Mouse (Mus musculus): ENCODE results near the gene Epb41l4b. TPM values are rescaled to one million over a fixed set of nuclear protein-coding genes. Genes with fewer than 3 reads are reported as not detected.

Gene Epb41l4b
- polyA plus RNA-seq, 1 experiment from 2014 or later: 47.7 TPM

DNA sequence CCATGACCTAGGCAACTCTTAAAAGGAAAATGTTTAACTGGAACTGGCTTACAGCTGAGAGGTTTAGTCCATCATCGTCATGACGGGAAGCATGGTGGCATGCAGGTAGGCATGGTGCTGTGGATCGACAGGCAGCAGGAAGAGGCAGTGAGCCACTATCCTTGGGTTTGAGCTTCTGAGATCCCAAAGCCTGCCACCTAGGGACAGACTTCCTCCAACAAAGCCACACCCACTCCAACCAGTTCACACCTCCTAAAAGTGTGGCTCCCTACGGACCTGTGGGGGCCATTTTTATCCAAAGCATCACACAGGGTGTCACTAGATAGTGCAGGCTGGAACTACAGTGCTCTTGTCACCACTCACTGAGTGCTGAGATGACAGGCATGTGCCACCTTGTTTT is 31.8 kb downstream of the Epb41l4b start:
- Histone ChIP-seq H3K9me3 (ENCODE audit: control insufficient read depth) (no peaks in the 10 kb centered on the region), H3K27me3 (replicated peaks; ENCODE audit: control insufficient read depth, insufficient read depth, low read length) (no peaks in the 10 kb centered on the region), H3K27ac (ENCODE audit: low read depth, low read length) (no peak overlapping the region), H3K36me3 (ENCODE audit: control insufficient read depth, insufficient read depth) (no peaks in the 10 kb centered on the region), H3K9ac (ENCODE audit: low read depth, low read length) (no peak overlapping the region), H3K4me1 (replicated peaks; ENCODE audit: control insufficient read depth, insufficient read depth, low read length) (peaks cover 2% of the 10 kb centered on the region; the same call in 1 of the 2 replicates), H3K4me3 (ENCODE audit: low read depth, low read length) (no peak overlapping the region), H3K4me2 (replicated peaks; ENCODE audit: low read depth) (no peak overlapping the region)
- whole genome bisulfite sequencing: 70% methylated on average over 4 of the region's 4 CpGs
- no peak; the same call in 1 of the 2 replicates for TF ChIP-seq CTCF (IDR thresholded peaks at IDR 0.05; ENCODE audit: low read depth)
- no peak for ATAC-seq

DNA sequence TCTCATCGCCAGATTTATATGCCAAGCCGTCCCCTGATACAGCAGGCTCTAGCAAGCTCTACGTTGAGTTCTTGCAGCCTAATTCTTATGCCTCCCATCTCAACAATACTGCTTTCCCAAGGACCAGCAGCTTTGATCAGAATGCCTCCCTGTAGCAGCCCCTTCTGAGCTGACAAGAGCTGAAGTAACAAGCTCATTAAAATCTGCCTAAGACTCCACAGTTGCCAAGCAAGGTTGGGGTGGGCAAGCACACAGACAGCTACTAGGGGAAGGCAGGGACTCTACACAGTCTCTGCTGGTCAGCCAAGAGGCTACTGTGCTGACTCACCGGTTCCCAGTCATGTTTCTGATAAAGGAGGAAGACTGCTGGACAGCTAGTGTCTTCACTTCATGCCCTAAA is 33.7 kb downstream of the Epb41l4b start:
- Histone ChIP-seq H3K4me3 (ENCODE audit: low read depth, low read length) (no peak overlapping the region), H3K9me3 (ENCODE audit: control insufficient read depth) (no peaks in the 10 kb centered on the region), H3K4me2 (replicated peaks; ENCODE audit: low read depth) (no peak overlapping the region), H3K27me3 (replicated peaks; ENCODE audit: control insufficient read depth, insufficient read depth, low read length) (no peaks in the 10 kb centered on the region), H3K27ac (ENCODE audit: low read depth, low read length) (no peak overlapping the region), H3K9ac (ENCODE audit: low read depth, low read length) (no peak overlapping the region), H3K4me1 (replicated peaks; ENCODE audit: control insufficient read depth, insufficient read depth, low read length) (no peaks in the 10 kb centered on the region), H3K36me3 (ENCODE audit: control insufficient read depth, insufficient read depth) (no peaks in the 10 kb centered on the region)
- WGBS: 81% methylated on average over 4 of the region's 4 CpGs
- no peak for TF ChIP-seq CTCF (IDR thresholded peaks at IDR 0.05; ENCODE audit: low read depth)
- ATAC-seq: no peak

- 0 out of 2 replicates have a peak, but pooled peaks cover 4% of the 10 kb centered on the region for H3K36me3 ChIP-seq (ENCODE audit: control insufficient read depth, insufficient read depth)
- no peaks in the 10 kb centered on the region for H3K9me3 ChIP-seq (ENCODE audit: control insufficient read depth)
- no peaks in the 10 kb centered on the region for H3K27me3 ChIP-seq (replicated peaks; ENCODE audit: control insufficient read depth, insufficient read depth, low read length)
- ATAC-seq: no peak
- H3K27ac ChIP-seq (ENCODE audit: low read depth, low read length): no peak overlapping the region
- no peaks in the 10 kb centered on the region for H3K4me1 ChIP-seq (replicated peaks; ENCODE audit: control insufficient read depth, insufficient read depth, low read length)
- WGBS: 69% methylated on average over 6 of the region's 6 CpGs
- no peak overlapping the region for H3K4me3 ChIP-seq (ENCODE audit: low read depth, low read length)
- H3K9ac ChIP-seq (ENCODE audit: low read depth, low read length): no peak overlapping the region
- TF ChIP-seq CTCF (IDR thresholded peaks at IDR 0.05; ENCODE audit: low read depth): no peak
- no peak overlapping the region for H3K4me2 ChIP-seq (replicated peaks; ENCODE audit: low read depth)
These were observed 37.9 kb downstream of the Epb41l4b start for GRCm38 (mm10) chr4:57105339-57105738.

DNA sequence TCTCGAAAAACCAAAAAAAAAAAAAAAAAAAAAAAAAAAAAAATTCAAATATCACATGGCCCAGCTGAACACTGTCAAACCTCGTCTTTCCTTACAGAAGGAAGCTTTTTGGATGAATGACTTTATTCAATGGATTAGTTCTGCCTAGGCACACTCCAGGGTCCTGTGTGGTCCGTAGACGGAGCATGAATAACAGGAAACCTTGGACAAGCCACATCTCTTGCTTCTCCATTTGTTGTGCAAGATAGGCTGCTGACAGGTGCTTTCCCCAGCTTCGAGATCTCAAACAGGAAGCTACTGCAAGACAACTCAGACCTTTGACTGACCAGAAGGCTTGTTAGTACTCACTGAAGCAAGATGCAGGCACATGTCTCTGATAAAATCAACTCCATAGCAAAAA is 39.4 kb downstream of the Epb41l4b start:
- no peaks in the 10 kb centered on the region for H3K27me3 ChIP-seq (replicated peaks; ENCODE audit: control insufficient read depth, insufficient read depth, low read length)
- TF ChIP-seq CTCF (IDR thresholded peaks at IDR 0.05; ENCODE audit: low read depth): no peak
- no peaks in the 10 kb centered on the region for H3K9me3 ChIP-seq (ENCODE audit: control insufficient read depth)
- no peak overlapping the region for H3K4me2 ChIP-seq (replicated peaks; ENCODE audit: low read depth)
- no peak for ATAC-seq
- peaks cover 8% of the 10 kb centered on the region; the same call in 1 of the 2 replicates for H3K36me3 ChIP-seq (ENCODE audit: control insufficient read depth, insufficient read depth)
- 55% methylated on average over 5 of the region's 5 CpGs for whole genome bisulfite sequencing
- H3K27ac ChIP-seq (ENCODE audit: low read depth, low read length): no peak overlapping the region
- H3K4me3 ChIP-seq (ENCODE audit: low read depth, low read length): no peak overlapping the region
- H3K9ac ChIP-seq (ENCODE audit: low read depth, low read length): no peak overlapping the region
- H3K4me1 ChIP-seq (replicated peaks; ENCODE audit: control insufficient read depth, insufficient read depth, low read length): no peaks in the 10 kb centered on the region

DNA sequence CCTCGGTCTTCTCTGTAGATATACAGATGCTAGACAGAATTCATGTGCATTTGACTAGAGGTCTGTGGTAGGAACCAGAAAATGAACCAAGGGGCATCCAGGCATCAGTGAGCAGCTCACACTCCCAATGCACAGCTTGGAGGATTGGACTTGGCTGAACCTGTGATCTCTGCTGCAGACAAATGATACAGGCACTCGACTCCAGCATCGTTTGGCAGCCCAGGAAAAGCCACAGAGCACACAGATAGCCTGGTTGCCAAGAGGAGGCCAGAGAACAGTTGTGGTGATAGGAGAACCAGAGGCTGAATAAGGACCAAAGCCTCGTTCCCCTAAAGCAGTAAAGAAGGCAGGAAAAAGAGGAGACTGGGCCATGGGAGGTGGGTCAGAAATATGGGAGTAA is 42.1 kb downstream of the Epb41l4b start:
- Histone ChIP-seq H3K4me1 (replicated peaks; ENCODE audit: control insufficient read depth, insufficient read depth, low read length) (no peaks in the 10 kb centered on the region), H3K9ac (ENCODE audit: low read depth, low read length) (no peak overlapping the region), H3K27me3 (replicated peaks; ENCODE audit: control insufficient read depth, insufficient read depth, low read length) (no peaks in the 10 kb centered on the region), H3K9me3 (ENCODE audit: control insufficient read depth) (no peaks in the 10 kb centered on the region), H3K4me3 (ENCODE audit: low read depth, low read length) (no peak overlapping the region), H3K4me2 (replicated peaks; ENCODE audit: low read depth) (no peak overlapping the region), H3K27ac (ENCODE audit: low read depth, low read length) (no peak overlapping the region), H3K36me3 (ENCODE audit: control insufficient read depth, insufficient read depth) (peaks cover 8% of the 10 kb centered on the region)
- no peak for TF ChIP-seq CTCF (IDR thresholded peaks at IDR 0.05; ENCODE audit: low read depth)
- WGBS: 83% methylated on average over 4 of the region's 4 CpGs
- ATAC-seq: no peak

DNA sequence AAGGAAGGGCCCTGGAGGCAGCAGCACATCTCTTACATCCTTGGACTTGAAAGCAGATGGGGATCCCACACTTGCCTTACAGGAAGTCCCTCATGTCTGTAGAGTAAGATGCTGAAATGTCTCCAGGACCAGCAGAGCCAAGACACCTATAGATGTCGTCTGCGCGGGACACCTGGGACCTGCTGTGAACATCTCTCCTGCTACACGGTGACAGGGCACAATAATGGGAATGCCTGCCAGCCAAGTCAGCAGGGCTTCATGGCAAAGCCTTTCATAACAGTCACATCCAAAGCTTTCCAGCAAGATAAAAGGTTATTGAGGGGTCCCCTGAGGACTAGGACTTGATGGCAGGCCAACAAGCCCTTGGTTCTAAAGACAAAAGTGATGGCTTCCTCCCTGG is 45.8 kb downstream of the Epb41l4b start:
- Histone ChIP-seq H3K4me2 (replicated peaks; ENCODE audit: low read depth) (no peak overlapping the region), H3K4me1 (replicated peaks; ENCODE audit: control insufficient read depth, insufficient read depth, low read length) (no peaks in the 10 kb centered on the region), H3K9me3 (ENCODE audit: control insufficient read depth) (no peaks in the 10 kb centered on the region), H3K9ac (ENCODE audit: low read depth, low read length) (no peak overlapping the region), H3K36me3 (ENCODE audit: control insufficient read depth, insufficient read depth) (peaks cover 8% of the 10 kb centered on the region), H3K27me3 (replicated peaks; ENCODE audit: control insufficient read depth, insufficient read depth, low read length) (no peaks in the 10 kb centered on the region), H3K27ac (ENCODE audit: low read depth, low read length) (no peak overlapping the region), H3K4me3 (ENCODE audit: low read depth, low read length) (no peak overlapping the region)
- no peak for TF ChIP-seq CTCF (IDR thresholded peaks at IDR 0.05; ENCODE audit: low read depth)
- WGBS: 93% methylated on average over 4 of the region's 4 CpGs
- ATAC-seq: no peak

DNA sequence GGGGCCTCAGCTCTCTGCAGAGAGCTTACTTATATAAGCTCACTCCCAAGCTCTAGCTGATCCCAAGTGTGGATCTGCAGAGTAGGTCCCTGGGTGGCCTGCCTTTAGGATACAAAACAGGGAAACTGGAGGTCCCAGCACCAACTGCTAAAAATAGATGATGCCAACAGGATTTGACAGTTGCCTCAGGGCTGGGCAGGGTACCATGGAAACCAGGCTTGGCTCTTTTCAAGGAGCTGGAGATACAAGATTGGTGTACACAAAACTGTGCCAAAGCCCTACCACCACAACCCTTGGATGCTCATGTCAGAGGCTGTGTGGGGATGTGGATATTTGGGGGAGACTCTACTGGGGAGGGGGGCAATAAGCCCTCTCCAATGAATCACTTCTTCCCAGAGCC is 47.7 kb downstream of the Epb41l4b start:
- Histone ChIP-seq H3K4me1 (replicated peaks; ENCODE audit: control insufficient read depth, insufficient read depth, low read length) (no peaks in the 10 kb centered on the region), H3K27me3 (replicated peaks; ENCODE audit: control insufficient read depth, insufficient read depth, low read length) (no peaks in the 10 kb centered on the region), H3K4me2 (replicated peaks; ENCODE audit: low read depth) (no peak overlapping the region), H3K9ac (ENCODE audit: low read depth, low read length) (no peak overlapping the region), H3K4me3 (ENCODE audit: low read depth, low read length) (no peak overlapping the region), H3K36me3 (ENCODE audit: control insufficient read depth, insufficient read depth) (peaks cover 4% of the 10 kb centered on the region), H3K27ac (ENCODE audit: low read depth, low read length) (no peak overlapping the region), H3K9me3 (ENCODE audit: control insufficient read depth) (no peaks in the 10 kb centered on the region)
- no peak for ATAC-seq
- TF ChIP-seq CTCF (IDR thresholded peaks at IDR 0.05; ENCODE audit: low read depth): no peak

All from intestine, postnatal 0 days (tissue).